Mouse (Mus musculus) layer of hippocampus, adult 8-10 months (tissue): ENCODE data around the gene Rph3al. TPM values are rescaled to one million over a fixed set of nuclear protein-coding genes. Genes with fewer than 3 reads are reported as not detected.
A peak's percentile ranks its signal among the peaks of the same experiment; 100 is the strongest.

Experiments used
- DNase-seq, 2 experiments: peaks; one replicate each; pipeline ENCODE4 v3.0.0; 2022; ENCODE audit warnings: low spot score in 2 of 2
- total RNA-seq, 4 experiments: library from RNA; stranded (reverse); gene quantifications; 2 replicates each; pipeline ENCODE4 v1.2.4; 2022

Rph3al gene
- total RNA-seq, 4 experiments from 2014 or later = 4.4 to 7.6 (median 5.4) TPM

DNA sequence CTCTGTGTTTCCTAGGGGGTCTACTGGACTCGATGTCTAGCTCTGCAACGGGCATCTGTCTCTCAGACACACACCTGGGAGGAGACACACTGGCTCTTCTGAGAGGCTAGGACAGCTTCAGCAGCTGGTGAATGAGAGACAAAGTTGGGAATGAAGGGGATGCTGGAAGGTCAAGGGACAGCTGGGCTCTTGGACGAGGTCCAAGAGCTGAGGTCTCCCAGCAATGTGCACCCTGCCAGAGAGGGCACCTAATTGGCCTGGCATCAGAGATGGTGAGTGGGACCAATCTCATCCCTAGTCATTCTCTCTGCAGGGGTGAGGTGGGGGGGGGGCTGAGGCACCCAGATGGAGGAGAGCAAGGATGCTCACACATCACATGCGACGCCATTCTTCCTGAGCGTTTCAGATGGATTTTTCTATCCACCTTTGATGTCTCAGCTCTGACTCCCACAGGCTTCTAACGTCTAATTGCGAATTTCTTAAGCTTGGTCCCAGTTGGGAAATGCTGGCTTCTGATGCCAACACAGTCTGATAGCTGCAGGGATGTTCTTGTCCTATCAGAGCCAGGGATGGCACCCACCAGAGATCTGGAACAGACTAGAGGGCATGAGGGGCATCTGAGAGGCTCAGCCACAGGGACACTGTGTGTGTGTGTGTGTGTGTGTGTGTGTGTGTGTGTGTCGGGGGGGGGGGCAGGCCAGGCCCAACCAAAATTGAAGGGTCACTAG lies 28.4 kb downstream of the Rph3al start:
- DNase-seq = no peak

DNA sequence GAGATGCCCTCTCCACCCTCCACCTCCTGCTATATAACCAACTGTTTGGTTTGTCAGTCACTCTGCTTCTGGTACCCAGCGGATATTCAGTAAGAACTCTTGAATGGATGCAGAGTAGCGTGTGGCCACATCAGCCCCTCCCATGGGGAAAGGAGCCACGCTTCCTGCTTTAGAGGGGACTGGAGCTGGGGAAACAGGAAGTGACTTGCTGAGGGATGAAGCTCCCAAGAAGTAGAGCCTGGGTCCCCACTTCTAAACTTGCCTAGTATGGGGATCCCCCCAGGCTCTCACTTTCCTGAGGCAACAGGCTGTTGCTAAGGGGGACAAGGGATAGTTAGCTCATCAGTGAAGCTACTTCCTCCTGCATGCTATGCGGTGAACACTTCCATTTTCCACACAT lies 30.8 kb downstream of the Rph3al start:
- DNase-seq = no peak

DNA sequence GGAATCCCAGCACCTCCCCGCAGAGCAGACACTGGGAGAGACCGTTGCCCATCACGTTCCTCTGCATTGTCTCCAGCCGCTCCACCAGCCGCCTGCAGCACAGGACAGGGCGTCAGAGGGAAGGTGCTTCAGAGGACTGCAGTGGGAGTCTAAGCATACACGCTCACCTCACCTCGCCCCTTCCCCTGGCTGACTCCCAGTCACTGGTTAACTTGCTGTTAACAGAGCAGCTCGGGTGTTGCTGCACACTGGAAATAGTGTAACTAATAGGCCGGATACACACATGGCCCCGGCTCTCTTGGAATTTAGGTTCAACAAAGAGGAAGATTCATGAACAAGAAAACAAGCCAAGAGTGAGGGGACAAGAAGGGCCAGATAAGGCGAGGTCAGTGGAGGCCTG lies 31.7 kb downstream of the Rph3al start:
- no peak for DNase-seq

DNA sequence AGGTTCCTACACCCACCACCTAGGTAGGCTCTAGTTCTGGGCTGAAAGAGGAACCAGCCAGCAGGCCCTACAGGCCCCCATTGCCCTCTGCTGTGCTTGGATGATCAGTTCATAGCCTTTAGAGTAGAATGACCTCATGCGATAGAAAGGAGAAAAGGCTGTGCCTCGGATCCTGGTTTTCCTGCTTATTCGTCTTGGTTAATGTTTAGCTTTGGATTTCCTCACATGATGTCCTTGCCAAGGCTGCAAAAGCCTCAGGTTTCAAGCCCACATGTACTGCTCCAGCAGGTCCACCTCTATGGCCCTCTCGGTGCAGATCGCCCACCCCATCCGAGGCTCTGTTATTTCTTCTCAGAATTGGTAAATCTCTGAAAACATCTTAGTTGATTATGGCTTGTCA lies 33.2 kb downstream of the Rph3al start:
- no peak for DNase-seq

DNA sequence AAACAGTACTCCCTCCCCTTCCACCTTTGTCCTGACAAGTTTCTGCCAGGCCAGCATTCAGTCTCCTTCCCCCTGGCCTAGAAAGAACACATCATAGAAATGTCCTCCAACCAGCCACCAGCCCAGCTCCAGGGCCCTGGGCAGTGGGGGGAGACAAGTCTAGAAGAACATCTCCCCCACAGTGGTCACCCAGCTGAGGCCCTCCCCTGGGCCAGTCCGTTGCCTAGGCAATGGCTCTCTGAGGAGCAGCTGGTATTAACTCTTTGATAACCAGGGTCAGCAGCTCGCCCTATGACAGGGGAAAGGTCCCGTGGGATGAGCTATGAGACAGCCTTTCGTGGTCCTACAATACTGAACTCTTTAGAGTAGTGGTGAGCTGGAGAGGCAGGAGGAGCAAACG lies 33.7 kb downstream of the Rph3al start:
- DNase-seq = no peak

DNA sequence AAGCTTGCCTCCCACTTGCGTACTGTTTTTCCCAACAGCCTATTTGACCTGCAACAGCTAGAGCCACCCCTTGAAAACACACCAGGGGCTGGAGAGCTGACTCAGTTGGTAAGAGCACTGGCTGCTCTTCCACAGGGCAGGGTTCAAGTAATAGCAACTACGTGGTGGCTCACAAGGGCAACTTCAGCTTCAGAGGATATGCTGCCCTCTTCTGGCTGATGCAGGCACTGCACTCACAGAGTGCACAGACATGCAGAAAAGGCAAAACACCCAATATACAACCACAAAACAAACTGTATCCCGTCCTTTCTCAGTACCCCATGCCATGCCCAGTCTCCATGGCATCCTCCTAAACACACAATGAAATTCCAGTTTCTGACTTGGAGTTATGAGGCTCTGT lies 34.7 kb downstream of the Rph3al start:
- DNase-seq = no peak

DNA sequence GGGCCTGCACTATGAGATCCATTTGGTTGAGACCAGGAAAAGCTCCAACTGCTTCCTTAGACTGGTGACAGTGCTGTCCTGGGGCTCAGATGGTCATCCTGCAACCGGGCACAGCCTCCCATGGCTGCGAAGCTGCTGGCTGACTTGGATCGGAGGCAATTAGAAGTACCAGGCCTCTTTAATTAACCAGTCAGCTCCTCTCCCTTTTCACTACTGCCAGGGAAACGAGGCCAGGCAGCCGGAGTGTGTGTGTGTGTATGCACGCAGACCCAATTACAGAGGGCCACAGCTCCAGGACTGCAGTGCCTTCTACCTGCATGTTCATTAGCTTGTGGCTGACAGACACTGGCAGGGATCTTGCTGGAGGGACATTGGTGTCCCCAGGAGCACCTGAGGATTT lies 36.9 kb downstream of the Rph3al start:
- DNase-seq = peak; percentile 24 to 33

DNA sequence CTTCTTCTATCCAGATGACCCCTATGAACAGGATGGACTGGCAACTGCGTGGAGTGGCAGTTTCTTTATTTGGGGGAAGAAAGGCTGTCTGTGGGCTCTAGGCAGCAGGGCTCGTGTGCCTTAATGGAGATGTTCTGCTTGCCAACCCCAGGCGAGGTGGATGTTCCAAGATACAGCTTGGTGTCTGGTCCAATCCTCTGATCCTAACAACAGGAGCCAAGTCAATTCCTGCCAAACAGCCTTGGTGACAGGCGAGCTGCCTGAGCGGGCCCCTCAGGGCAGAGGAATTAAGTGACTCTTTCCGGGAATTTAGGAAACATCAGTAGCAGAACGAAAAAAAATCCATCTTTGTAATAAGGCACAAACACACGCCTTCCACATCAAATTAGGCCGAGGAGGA lies 38.6 kb downstream of the Rph3al start:
- DNase-seq = no peak

DNA sequence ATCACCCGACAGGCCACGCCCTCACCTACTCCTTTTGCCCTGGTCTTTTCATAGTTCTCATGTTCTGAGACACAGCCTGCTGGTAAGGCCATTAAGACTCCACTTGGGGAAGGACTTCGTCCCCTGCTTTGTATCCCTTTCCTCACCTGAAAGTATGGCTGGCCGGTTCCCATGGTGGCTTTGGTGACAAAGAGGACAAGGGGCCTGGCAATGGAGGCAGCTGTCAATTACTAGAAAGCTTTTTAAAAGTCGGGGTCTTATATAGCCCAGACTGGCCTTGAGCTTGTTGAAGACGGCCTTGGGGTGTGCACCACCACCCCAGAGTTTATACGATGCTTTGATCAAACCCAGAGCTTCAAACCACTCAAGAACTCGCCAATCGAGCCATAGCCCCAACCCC lies 39.7 kb downstream of the Rph3al start:
- DNase-seq = no peak

DNA sequence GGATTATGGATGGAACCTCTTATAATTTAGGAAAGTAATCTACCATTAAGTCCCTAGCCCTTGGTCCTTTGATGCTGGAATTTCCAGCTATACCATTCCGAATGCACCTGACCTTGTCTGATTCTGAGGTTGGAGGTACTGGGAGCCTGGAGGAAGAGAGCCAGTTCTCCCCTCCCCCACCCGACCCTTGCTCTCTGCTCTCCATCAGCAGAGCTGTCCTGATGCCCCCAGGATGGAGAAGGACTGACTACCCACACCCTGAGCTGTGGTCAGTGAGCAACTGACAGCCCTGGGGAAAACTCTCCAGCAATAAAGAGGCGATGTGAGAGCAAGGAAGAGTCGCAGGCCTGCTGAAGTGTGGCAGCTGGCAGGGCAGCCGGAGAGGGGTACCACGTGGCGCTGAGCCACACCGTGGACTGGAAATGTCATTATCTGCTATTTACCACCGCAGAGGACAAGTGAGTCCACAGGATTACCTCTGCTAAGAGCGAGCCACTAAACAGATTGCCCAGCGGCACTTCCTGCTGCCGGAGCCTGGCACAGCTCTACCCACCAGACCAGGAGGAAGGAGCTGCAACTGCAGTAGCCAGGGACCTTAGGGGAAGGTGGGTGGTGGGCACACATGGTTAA lies 43.3 kb downstream of the Rph3al start:
- DNase-seq = no peak

DNA sequence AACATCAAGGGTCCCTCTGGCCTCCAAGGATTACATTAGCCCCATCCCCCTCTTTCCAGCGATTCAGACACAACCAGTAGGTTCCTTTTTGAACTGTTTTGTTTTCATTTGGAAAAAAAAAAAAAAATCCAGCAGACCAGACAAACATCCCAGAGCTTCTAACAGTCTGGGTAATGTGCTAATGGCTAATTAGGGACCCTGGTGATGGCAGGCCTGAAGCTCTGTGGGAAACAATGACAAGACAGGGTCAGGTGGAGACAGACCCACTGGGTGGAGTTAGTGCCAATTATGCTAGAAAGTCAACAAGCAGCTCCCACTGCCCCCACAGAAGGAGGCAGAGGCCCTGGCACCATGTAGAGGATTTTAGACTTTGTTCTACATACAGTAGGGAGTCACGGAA lies 44.3 kb downstream of the Rph3al start:
- no peak for DNase-seq

DNA sequence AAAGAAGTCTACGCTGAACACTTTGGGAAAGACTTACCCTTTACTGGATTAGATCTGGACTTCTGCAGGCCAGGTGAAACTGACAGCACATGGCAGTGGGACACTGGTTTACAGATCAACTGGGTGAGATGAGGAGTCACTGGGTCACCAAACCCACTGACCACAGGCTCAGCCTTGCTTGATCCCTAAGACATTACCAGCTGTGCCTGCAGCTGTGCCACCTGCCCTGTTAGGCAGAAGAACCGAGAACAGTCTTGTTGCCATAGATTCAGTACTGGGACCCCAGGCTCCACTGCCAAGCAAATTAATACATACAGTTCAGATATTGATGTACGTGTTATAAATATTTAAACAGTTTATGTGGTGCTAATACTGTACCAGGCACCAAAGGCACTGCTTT lies 50.9 kb downstream of the Rph3al start:
- no peak for DNase-seq

DNA sequence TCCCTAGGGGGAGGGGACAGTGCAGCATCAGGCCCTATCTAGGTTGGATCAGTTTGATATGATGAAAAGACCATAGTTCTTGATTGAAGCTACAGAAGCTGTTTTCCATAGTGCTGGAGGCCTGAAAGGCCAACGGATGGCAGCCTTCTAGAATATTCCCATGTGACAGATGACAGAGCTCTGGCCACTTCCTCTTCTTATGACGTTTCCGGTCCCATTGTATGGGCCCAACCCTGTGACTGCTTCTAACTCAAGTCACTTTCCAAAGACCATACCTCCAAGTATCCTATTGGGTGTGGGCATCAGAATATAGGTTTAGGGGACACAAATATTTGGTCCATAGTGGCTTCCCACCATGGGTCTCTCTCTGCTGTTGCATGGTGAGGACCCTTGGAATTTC lies 57.0 kb downstream of the Rph3al start:
- DNase-seq = no peak

DNA sequence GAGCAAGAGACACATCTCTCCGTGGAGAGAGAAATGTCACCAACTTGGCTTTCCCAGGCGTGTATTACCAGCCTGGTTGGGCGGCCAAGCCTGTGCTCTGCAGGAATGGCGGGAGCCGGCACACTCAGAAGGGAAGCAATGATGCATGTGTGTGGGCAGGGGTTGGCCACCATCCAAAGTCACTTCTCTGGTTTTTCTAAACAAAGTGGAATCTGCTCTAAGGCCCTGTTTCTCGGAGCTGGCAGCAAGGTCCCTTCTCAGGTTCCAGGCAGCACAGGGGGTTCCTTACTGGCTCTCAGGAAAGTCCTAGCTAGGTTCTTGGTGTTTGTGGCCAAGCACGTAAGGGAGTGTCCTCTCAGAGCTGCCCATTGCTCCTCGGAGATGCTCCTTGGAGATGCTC lies 58.2 kb downstream of the Rph3al start:
- DNase-seq = peak; percentile 56 to 71

DNA sequence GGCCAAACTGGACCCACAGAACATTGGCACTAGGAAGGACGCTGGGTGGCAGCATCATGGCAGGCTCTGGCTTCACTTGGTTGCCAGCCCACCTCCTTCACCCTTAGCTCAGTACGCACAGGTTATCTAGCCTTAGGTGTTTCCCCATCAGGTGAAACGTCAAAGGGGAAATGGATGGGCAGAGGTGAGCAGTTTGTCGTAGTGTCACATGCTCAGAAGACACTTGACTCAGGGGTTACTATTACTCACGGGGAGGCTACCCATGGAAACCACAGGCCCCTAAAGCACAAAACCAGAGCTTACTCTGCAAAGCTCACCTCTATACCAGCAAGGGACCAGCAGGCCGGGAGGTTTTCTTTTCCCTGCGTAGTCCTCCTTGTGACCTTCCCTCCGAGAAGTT lies 59.8 kb downstream of the Rph3al start:
- DNase-seq = no peak

DNA sequence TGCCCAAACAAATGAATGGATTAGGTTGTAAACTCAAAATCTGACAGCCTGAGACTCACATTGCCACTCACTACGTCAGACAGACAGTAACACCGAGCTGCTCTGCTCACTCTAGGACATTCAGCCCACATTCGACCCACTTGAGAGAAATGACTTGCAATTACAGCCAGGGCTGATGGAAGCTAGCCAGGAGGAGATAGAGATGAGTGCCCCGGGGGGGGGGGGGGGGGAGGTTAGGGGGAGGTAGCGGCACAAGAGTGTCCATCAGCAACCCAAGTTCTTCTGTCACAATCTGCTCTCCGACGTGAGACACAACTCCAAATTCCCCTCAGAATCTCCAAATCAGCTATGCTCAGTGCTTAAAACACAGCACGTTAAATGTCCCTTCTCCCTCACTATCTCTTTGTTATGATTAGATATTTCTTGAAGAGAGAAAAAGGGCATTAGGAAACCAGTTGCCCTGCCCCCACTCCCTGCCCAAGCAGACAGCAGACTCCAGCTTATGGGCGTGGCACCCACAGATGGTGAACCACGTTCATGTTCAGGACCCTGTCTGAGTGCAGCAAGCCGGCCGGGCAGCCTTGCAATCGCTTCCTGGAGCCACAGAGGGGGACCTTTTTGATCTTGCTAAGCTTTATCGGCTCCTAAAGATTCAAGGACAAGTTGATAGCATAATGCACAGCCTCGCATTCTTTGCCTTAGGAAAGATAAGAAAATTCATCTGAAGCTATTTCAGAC lies 62.0 kb downstream of the Rph3al start:
- DNase-seq = no peak

DNA sequence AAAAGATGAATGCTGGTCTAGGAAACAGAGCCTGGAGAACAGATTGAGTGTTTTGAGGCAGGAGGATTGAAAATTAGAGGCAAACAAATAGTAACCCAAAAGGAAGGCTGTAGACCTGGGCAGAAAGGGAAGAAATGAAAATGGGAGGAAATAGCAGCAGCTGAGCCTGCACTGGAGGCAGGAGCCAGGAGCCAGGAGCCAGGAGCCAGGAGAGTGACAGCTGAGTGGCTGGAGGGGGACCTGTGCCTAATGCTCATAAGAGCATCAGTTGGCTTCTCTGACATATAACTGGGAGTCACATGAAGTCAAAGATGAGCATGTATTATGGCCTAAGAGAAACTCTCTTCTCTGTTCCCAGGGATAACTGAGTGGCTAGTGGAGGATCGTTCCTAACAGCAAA lies 66.5 kb downstream of the Rph3al start:
- DNase-seq = no peak

DNA sequence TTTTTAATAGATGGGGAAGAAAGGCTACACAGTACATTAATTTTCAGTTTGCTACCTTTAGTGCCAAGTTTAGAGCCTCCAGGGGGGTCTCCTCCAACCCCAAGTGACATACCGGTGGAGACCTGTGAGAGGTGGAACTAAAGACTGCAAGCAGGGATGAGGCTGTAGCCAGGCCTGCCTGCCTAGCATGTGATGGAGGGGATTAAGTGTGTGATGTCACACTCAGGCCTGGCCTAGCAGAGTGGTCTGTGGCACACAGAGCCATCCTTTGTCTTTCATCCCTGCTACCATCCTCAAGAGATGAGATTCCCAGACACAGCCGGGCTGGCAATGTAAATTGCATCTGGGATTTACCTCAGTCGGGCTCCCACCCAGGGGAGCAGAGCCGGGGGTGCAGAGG lies 67.3 kb downstream of the Rph3al start:
- DNase-seq = no peak

DNA sequence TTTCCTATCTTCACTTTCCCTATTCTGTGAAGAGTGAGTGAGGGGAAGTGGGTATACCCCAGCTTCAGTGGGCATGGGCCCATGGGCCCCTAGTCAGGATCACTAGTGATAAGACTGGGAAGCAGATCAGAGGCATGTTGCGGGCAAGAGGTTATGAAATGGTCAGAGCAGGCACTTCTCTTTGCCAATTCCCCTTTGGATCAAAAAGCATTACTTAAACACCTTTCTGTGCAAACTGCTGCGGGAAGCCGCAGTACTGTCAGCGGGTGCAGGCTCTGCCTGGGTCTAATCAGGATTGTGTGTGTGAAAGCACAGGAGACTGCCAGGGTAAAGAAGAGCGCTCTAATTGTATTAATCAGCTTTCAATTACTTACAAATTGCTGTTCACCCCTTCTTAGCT lies 67.8 kb downstream of the Rph3al start:
- no peak for DNase-seq

DNA sequence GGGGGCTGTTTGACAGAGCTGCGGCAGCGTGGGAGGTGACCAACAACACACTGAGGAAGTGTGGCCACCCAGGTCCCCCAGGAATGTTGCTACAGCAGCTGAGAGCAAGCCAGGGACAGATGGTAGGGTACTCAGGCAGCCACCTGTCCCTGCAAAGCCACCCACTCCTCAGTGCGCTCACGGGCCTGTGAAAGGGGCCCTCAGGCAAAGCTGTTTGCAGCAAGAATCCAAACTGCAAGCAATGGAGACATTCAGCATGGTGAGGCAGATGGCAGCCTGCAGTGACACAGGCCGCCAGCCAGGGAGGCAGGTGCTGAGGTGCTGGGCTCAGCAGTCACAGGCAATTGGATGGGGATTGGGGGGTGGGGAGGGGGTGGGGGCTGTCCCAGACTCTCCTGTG lies 68.3 kb downstream of the Rph3al start:
- DNase-seq = peak; percentile 89

DNA sequence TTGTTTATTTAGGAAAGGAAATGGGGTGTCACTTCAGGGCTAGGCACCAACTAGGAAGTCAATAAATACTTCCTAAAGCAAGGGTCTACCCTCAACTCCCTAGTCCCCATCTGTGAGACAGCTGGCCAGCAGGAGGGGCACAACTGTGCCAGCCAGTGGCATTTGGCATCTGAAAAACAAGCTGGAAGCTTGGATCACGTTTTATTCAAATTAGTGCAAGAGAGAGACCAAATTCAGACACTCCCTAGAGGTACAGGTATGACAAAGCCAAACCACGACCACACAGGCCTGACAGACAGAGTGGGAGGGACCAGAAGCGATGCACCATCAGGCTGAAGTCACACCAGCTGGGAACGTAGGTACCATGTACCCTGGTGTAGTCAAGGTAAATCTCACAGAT lies 71.4 kb downstream of the Rph3al start:
- DNase-seq = no peak

DNA sequence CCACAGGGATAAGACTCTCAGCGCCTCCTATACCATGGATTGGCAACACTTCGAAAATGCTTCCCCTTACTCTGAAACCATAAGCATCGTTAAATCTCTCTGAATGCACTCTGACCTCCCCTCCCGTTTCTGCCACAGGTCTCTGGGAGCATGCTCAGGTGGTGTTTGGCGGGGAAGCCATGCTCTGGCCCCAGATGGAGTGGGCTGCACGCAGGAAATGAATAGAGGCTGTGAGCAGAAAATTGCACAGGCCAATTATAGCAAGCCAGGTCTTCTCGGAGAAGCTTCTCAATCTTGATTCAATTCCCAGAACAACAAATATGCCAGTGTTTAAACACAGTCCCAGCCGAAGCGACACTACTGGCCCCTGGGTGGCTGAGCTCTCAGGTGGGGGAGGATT lies 72.4 kb downstream of the Rph3al start:
- no peak for DNase-seq

DNA sequence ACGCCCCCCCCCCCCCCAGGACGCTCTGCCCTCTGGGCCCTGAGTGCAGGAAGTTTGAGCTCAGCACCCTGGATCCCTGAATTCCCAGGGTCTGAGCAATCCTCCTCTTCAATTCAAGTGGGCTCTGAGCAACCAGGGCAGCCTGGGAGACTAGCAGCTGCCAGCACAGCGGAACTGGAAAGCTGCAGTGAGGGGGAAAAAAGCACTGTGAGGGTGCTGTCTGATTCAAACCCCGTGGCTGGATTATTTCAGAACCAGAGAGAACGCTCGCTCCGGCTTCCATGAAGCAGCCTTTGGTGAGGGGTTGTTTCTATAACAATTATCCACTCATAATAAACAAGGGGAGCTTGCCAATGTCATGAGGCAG lies 73.0 kb downstream of the Rph3al start:
- DNase-seq = peak in 1 of 2 experiments; percentile 29
